Mouse (Mus musculus): ENCODE results near the gene Fam234b. TPM values are rescaled to one million over a fixed set of nuclear protein-coding genes. Genes with fewer than 3 reads are reported as not detected.

Gene Fam234b
- polyA plus RNA-seq, 1 experiment from 2014 or later, result 21.2 TPM

DNA sequence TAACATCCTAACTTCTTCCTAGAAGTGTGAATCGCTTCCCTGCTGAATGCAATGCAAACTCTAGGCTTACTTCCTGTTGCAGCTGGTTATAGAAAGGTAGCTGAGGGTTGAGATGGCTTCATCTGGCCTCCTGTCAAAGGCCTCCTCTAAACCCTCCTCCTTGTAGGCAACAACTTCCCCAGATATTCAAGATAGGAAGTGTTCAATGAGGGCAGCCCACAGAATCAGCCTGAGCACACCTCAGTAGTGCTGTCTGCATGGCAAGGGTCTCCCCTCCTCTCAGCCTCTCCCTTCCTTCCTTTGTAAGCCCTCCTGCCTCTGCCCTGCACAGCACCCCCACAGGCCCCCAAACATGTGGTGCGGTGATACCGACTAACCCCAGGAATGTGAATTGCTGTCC, 38.0 kb downstream of the Fam234b start:
- Histone ChIP-seq H3K4me2 (ENCODE audit: low read depth, severe bottlenecking) (no peak overlapping the region), H3K9me3 (ENCODE audit: control insufficient read depth, low read length) (no peaks in the 10 kb centered on the region), H3K27ac (replicated peaks; ENCODE audit: low read depth, low read length) (no peak overlapping the region), H3K4me3 (ENCODE audit: low read depth, low read length) (no peak overlapping the region), H3K27me3 (ENCODE audit: control insufficient read depth, insufficient read depth, low read length) (no peaks in the 10 kb centered on the region), H3K4me1 (ENCODE audit: control insufficient read depth, insufficient read depth, low read length) (no peaks in the 10 kb centered on the region), H3K9ac (ENCODE audit: low read length) (no peak overlapping the region; the same call in 1 of the 2 replicates), H3K36me3 (ENCODE audit: control insufficient read depth, insufficient read depth, low read length) (no peaks in the 10 kb centered on the region)
- WGBS, result 93% methylated on average over 3 of the region's 3 CpGs
- DNase-seq (ENCODE audit: low spot score) (no peak), ATAC-seq (ENCODE audit: insufficient number of reproducible peaks, low FRiP score, low TSS enrichment, low read depth) (no peak)

DNA sequence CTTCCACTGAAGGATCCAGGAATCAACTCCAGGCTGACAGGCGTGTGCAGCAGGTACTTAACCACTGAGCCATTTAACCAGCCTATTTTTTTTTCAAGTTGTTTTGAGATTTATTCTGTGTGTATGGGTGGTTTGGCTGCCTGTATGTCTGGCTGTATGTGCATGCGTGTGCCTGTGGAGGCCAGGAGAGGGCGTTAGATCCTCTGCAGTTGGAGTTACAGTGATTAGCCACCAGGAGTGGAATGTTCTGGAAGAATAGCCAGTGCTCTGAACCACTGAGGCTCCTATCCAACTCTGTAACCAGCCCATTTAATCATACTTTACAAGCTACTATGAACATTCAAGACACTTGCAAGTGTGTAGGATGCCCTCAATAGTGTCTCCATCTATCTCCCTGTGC, 38.8 kb downstream of the Fam234b start:
- H3K4me1 ChIP-seq (ENCODE audit: control insufficient read depth, insufficient read depth, low read length), result no peaks in the 10 kb centered on the region
- H3K27me3 ChIP-seq (ENCODE audit: control insufficient read depth, insufficient read depth, low read length), result no peaks in the 10 kb centered on the region
- DNase-seq (ENCODE audit: low spot score) (no peak), ATAC-seq (ENCODE audit: insufficient number of reproducible peaks, low FRiP score, low TSS enrichment, low read depth) (no peak)
- H3K27ac ChIP-seq (replicated peaks; ENCODE audit: low read depth, low read length), result no peak overlapping the region
- no peak overlapping the region for H3K4me3 ChIP-seq (ENCODE audit: low read depth, low read length)
- H3K9ac ChIP-seq (ENCODE audit: low read length), result no peak overlapping the region
- no peaks in the 10 kb centered on the region for H3K9me3 ChIP-seq (ENCODE audit: control insufficient read depth, low read length)
- no peak overlapping the region for H3K4me2 ChIP-seq (ENCODE audit: low read depth, severe bottlenecking)
- 83% methylated on average over 3 of the region's 3 CpGs for WGBS
- no peaks in the 10 kb centered on the region for H3K36me3 ChIP-seq (ENCODE audit: control insufficient read depth, insufficient read depth, low read length)

DNA sequence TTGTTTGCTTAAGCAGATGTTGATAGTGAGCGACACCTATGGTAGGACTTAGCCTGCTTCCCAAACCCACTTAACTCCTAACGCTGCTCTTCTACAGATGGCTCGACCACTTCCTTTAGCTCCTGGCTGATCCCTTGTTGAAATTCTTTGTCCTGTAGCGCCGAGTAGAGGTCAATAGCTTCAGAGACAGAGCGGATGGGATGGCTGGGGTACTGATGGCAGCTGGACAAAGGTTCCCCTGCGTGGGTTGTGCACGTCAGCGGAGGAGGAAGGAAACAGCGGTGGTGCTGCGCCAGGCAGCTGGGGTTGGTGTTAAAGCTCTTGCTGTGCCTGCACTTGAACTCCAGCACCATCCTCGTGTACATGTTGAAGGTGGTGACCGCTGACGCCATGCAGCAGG, 39.5 kb downstream of the Fam234b start:
- DNase-seq (ENCODE audit: low spot score) (no peak), ATAC-seq (ENCODE audit: insufficient number of reproducible peaks, low FRiP score, low TSS enrichment, low read depth) (no peak)
- Histone ChIP-seq H3K9me3 (ENCODE audit: control insufficient read depth, low read length) (no peaks in the 10 kb centered on the region), H3K4me3 (ENCODE audit: low read depth, low read length) (no peak overlapping the region), H3K27me3 (ENCODE audit: control insufficient read depth, insufficient read depth, low read length) (no peaks in the 10 kb centered on the region), H3K27ac (replicated peaks; ENCODE audit: low read depth, low read length) (no peak overlapping the region), H3K4me2 (ENCODE audit: low read depth, severe bottlenecking) (no peak overlapping the region), H3K36me3 (ENCODE audit: control insufficient read depth, insufficient read depth, low read length) (no peaks in the 10 kb centered on the region), H3K4me1 (ENCODE audit: control insufficient read depth, insufficient read depth, low read length) (no peaks in the 10 kb centered on the region), H3K9ac (ENCODE audit: low read length) (no peak overlapping the region)
- 83% methylated on average over 14 of the region's 14 CpGs for WGBS

DNA sequence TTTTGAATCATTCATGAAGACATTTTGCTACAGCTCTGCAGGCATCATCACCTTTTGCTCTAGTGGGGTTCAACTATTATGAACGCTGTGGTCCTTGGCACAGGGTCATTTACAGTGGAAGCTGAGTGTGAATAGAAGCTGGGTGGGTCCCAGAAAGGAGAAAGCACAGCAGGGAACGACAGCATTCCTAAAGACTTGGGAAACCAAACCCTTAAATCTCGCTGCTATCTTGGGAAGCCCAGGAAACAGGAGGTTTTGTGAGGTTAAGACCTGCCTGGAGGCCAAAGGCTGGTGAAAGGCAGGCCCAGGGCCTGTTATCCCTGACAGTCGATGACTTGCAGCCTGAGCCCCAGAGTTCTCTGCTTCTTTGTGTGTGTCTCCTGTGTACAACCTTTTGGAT, 40.4 kb downstream of the Fam234b start:
- no peak for ATAC-seq (ENCODE audit: insufficient number of reproducible peaks, low FRiP score, low TSS enrichment, low read depth)
- H3K4me3 ChIP-seq (ENCODE audit: low read depth, low read length), result no peak overlapping the region
- H3K4me2 ChIP-seq (ENCODE audit: low read depth, severe bottlenecking), result no peak overlapping the region
- no peak overlapping the region for H3K9ac ChIP-seq (ENCODE audit: low read length)
- H3K9me3 ChIP-seq (ENCODE audit: control insufficient read depth, low read length), result no peaks in the 10 kb centered on the region
- H3K36me3 ChIP-seq (ENCODE audit: control insufficient read depth, insufficient read depth, low read length), result no peaks in the 10 kb centered on the region
- H3K27ac ChIP-seq (replicated peaks; ENCODE audit: low read depth, low read length), result no peak overlapping the region
- no peak for DNase-seq (ENCODE audit: low spot score)
- no peaks in the 10 kb centered on the region for H3K4me1 ChIP-seq (ENCODE audit: control insufficient read depth, insufficient read depth, low read length)
- no peaks in the 10 kb centered on the region for H3K27me3 ChIP-seq (ENCODE audit: control insufficient read depth, insufficient read depth, low read length)
- 56% methylated on average over 4 of the region's 4 CpGs for WGBS

DNA sequence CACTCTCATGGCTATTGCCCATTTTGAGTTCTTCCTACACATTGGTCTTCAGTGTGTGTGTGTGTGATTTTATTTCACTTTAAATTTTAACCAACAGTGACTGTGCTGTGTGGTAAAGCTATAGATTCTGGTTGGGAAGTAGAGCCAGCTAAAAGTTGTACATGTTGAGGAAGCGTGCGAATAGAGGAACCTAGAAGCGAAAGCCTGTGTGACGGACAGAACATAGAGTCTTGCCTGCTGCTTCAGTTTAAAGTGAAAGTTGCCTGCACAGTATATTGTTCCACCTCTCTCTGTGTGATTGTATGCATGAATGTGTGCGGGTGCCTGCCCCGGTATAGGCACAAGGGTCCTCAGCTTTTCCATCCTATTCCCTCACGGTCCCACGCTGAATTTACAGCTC, 42.6 kb downstream of the Fam234b start:
- no peaks in the 10 kb centered on the region for H3K36me3 ChIP-seq (ENCODE audit: control insufficient read depth, insufficient read depth, low read length)
- no peak overlapping the region for H3K4me2 ChIP-seq (ENCODE audit: low read depth, severe bottlenecking)
- WGBS, result 95% methylated on average over 8 of the region's 8 CpGs
- H3K4me1 ChIP-seq (ENCODE audit: control insufficient read depth, insufficient read depth, low read length), result no peaks in the 10 kb centered on the region
- no peaks in the 10 kb centered on the region for H3K27me3 ChIP-seq (ENCODE audit: control insufficient read depth, insufficient read depth, low read length)
- H3K4me3 ChIP-seq (ENCODE audit: low read depth, low read length), result no peak overlapping the region
- ATAC-seq (ENCODE audit: insufficient number of reproducible peaks, low FRiP score, low TSS enrichment, low read depth) (no peak), DNase-seq (ENCODE audit: low spot score) (no peak)
- H3K9ac ChIP-seq (ENCODE audit: low read length), result no peak overlapping the region
- H3K9me3 ChIP-seq (ENCODE audit: control insufficient read depth, low read length), result no peaks in the 10 kb centered on the region
- no peak overlapping the region for H3K27ac ChIP-seq (replicated peaks; ENCODE audit: low read depth, low read length)

DNA sequence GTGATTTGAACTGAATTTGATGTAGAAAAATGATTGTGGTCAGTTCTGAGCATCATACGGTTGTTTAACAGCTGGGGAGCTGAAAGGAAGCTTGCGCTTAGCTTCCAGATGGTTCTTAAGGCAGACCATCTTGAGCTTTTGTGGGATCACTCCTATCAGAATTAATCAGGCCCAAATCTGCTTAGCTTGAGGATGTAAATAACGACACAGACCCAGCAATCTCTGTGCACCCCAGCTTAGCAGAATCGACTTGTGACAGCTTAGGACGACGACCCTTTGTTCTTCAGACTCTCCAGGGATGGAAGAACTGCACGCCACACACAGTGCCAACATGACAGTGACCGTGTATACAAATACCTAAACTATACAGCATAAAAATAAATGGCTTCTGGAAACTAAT, 47.8 kb downstream of the Fam234b start:
- Histone ChIP-seq H3K4me3 (ENCODE audit: low read depth, low read length) (no peak overlapping the region), H3K27ac (replicated peaks; ENCODE audit: low read depth, low read length) (no peak overlapping the region), H3K4me2 (ENCODE audit: low read depth, severe bottlenecking) (no peak overlapping the region), H3K9ac (ENCODE audit: low read length) (no peak overlapping the region), H3K9me3 (ENCODE audit: control insufficient read depth, low read length) (no peaks in the 10 kb centered on the region), H3K27me3 (ENCODE audit: control insufficient read depth, insufficient read depth, low read length) (no peaks in the 10 kb centered on the region), H3K36me3 (ENCODE audit: control insufficient read depth, insufficient read depth, low read length) (no peaks in the 10 kb centered on the region), H3K4me1 (ENCODE audit: control insufficient read depth, insufficient read depth, low read length) (peaks cover 7% of the 10 kb centered on the region)
- DNase-seq (ENCODE audit: low spot score), result no peak
- no peak for ATAC-seq (ENCODE audit: insufficient number of reproducible peaks, low FRiP score, low TSS enrichment, low read depth)
- 77% methylated on average over 8 of the region's 8 CpGs for WGBS

DNA sequence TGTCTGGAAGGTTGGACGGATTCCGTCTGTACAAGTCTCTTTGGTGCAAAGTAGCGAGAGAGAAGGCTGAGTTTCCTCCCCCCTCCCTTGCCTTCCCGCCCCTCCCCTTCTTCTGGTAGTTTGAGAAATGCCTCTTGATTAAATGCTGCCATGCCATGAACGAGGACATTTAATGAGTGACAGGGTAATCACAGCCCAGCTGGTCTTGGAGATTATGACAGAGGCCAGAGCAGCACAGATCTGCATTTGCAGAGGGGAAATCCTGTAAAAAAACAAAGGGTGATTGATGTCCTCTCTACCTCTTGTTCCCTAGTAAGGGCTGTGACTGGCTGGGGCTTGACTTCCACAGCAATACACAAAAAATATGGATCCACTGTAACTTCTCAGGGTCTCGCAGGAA, 50.1 kb downstream of the Fam234b start:
- Histone ChIP-seq H3K36me3 (ENCODE audit: control insufficient read depth, insufficient read depth, low read length) (no peaks in the 10 kb centered on the region), H3K9me3 (ENCODE audit: control insufficient read depth, low read length) (no peaks in the 10 kb centered on the region), H3K9ac (ENCODE audit: low read length) (no peak overlapping the region), H3K4me1 (ENCODE audit: control insufficient read depth, insufficient read depth, low read length) (peaks cover 16% of the 10 kb centered on the region), H3K4me2 (ENCODE audit: low read depth, severe bottlenecking) (no peak overlapping the region), H3K27ac (replicated peaks; ENCODE audit: low read depth, low read length) (no peak overlapping the region), H3K4me3 (ENCODE audit: low read depth, low read length) (no peak overlapping the region), H3K27me3 (ENCODE audit: control insufficient read depth, insufficient read depth, low read length) (no peaks in the 10 kb centered on the region)
- DNase-seq (ENCODE audit: low spot score), result no peak
- WGBS, result 52% methylated on average over 6 of the region's 6 CpGs
- no peak for ATAC-seq (ENCODE audit: insufficient number of reproducible peaks, low FRiP score, low TSS enrichment, low read depth)

DNA sequence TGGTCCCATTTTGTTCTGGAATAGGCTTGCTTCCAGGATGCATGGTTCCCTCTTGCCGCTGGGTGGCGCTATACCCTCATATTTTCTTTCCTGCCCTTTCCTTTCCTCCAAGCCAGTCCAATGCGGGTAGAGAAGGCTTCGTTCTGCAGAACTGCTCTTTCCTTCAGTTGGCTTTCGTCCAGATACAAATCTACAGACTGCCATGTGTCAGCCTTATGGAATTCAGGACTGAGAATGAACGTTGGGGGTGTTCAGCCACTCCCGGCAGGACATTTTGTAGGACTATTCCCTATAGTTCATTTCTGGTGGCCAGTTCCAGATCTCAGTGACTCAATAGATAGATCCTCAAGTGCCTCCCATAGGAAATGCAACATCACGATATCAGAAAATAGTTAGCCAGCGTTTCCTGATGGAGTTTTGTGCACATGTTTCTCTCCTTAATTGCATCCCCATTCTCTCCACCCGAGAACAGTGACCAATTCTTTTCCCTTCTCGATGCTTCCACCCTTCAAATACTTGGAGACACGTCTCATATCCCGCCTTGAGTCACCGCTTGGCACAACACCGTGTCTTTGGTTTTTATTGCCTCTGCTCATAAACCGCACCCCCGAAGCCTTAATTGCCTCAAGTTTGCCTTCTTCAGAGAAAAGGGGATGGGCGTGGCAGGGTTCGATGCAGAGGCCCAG, 52.2 kb downstream of the Fam234b start:
- DNase-seq (ENCODE audit: low spot score) (peak; percentile 83), ATAC-seq (ENCODE audit: insufficient number of reproducible peaks, low FRiP score, low TSS enrichment, low read depth) (0 out of 2 replicates have a peak, but pooled peaks have one; percentile 59)
- H3K4me2 ChIP-seq (ENCODE audit: low read depth, severe bottlenecking), result no peak overlapping the region
- H3K4me3 ChIP-seq (ENCODE audit: low read depth, low read length), result no peak overlapping the region
- 15% methylated on average over 19 of the region's 19 CpGs for WGBS
- peaks cover 16% of the 10 kb centered on the region for H3K4me1 ChIP-seq (ENCODE audit: control insufficient read depth, insufficient read depth, low read length)
- H3K9ac ChIP-seq (ENCODE audit: low read length), result no peak overlapping the region
- no peaks in the 10 kb centered on the region for H3K27me3 ChIP-seq (ENCODE audit: control insufficient read depth, insufficient read depth, low read length)
- H3K27ac ChIP-seq (replicated peaks; ENCODE audit: low read depth, low read length), result no peak overlapping the region
- H3K36me3 ChIP-seq (ENCODE audit: control insufficient read depth, insufficient read depth, low read length), result no peaks in the 10 kb centered on the region
- no peaks in the 10 kb centered on the region for H3K9me3 ChIP-seq (ENCODE audit: control insufficient read depth, low read length)
